Mouse (Mus musculus) heart, adult 2 months (tissue): ENCODE data around the gene Slc25a14. TPM values are rescaled to one million over a fixed set of nuclear protein-coding genes. Genes with fewer than 3 reads are reported as not detected.

ENCODE experiments used
- DNase-seq, 2 experiments: peaks; one replicate each; pipeline ENCODE4 v3.0.0; 2021
- H3K27ac ChIP-seq: fragments of 200-600 bp; 2 replicates; pipeline ENCODE4 v1.8.1; 2022
- H3K27me3 ChIP-seq: fragments of 200-500 bp; 2 replicates; pipeline ENCODE4 v1.6.1; 2012; ENCODE audit warnings: mild to moderate bottlenecking, low read length, inconsistent platforms, mixed read lengths; ENCODE audit not compliant: control insufficient read depth, insufficient read depth
- H3K36me3 ChIP-seq: fragments of 200-500 bp; 2 replicates; pipeline ENCODE4 v1.6.1; 2012; ENCODE audit warnings: low read length, inconsistent platforms; ENCODE audit not compliant: control insufficient read depth, insufficient read depth
- H3K4me1 ChIP-seq: fragments of 200-500 bp; 2 replicates; pipeline ENCODE4 v1.6.1; 2011; ENCODE audit warnings: low read length; ENCODE audit not compliant: control insufficient read depth, insufficient read depth
- H3K4me3 ChIP-seq: fragments of 200-600 bp; 2 replicates; pipeline ENCODE4 v1.8.1; 2022
- H3K79me2 ChIP-seq: fragments of 200-500 bp; replicated peaks from 2 replicates; pipeline ENCODE4 v1.6.1; 2012; ENCODE audit warnings: mild to moderate bottlenecking, inconsistent platforms, low read length, moderate library complexity, mixed read lengths; ENCODE audit not compliant: control insufficient read depth, insufficient read depth
- H3K9ac ChIP-seq: fragments of 200-500 bp; 2 replicates; pipeline ENCODE4 v1.6.1; 2012; ENCODE audit warnings: low read depth, mild to moderate bottlenecking, control low read depth, inconsistent platforms, low read length, mixed read lengths
- CTCF ChIP-seq: fragments of 200-600 bp; IDR thresholded peaks from 2 replicates; pipeline ENCODE4 v1.8.1; 2022; ENCODE audit warnings: antibody characterized with exemption, mild to moderate bottlenecking, moderate library complexity
- EP300 ChIP-seq: fragments of 200-500 bp; IDR thresholded peaks from 2 replicates; pipeline ENCODE4 v1.6.1; 2011; ENCODE audit warnings: low read depth, low read length, control low read depth; ENCODE audit not compliant: insufficient read depth
- POLR2A ChIP-seq: fragments of 200-500 bp; IDR thresholded peaks from 2 replicates; pipeline ENCODE4 v1.6.1; 2011; ENCODE audit warnings: mild to moderate bottlenecking, low read depth, low read length, control low read depth; ENCODE audit not compliant: insufficient read depth
- WGBS: fragments of 180-500 bp; shearing (Covaris S2); methylation state at CpG from one replicate; pipeline ENCODE4 v1.1.7; 2018; 5-methylcytosine and 5-hydroxymethylcytosine counted together
- intact Hi-C: fragments of 180-260 bp; cut with DNase I; formaldehyde crosslinking; loops from one replicate; pipeline ENCODE4 v1.15.1; 2025
- polyA plus RNA-seq: library from polyadenylated mRNA; depleted of rRNA; stranded (reverse); fragments of >200 nt; gene quantifications from 2 replicates; pipeline ENCODE4 v1.2.3, GENCODE M21; 2012
- total RNA-seq, 2 experiments: library from RNA; stranded (reverse); gene quantifications; 2 replicates each; pipeline ENCODE4 v1.2.3; 2021

The Slc25a14 gene
- total and polyA plus RNA-seq, 3 experiments = 1.6 to 2.1 (median 1.9) TPM

GRCm38 (mm10) chrX:48596906-48597305, 26.3 kb upstream of the Slc25a14 start:
- Histone ChIP-seq H3K9ac (no peak overlapping the region), H3K36me3 (no peaks in the 10 kb centered on the region), H3K79me2 (no peaks in the 10 kb centered on the region; the same call in 1 of the 2 replicates), H3K27me3 (no peaks in the 10 kb centered on the region), H3K4me1 (no peaks in the 10 kb centered on the region), H3K4me3 (no peak overlapping the region), H3K27ac (no peak overlapping the region)
- intact Hi-C loops = no loop called here
- no peak for DNase-seq
- TF ChIP-seq POLR2A (no peak), CTCF (no peak), EP300 (no peak)
- 49% methylated on average over 5 of the region's 5 CpGs for WGBS

- no peak overlapping the region for H3K9ac ChIP-seq
- intact Hi-C loops = no loop called here
- no peaks in the 10 kb centered on the region for H3K36me3 ChIP-seq
- TF ChIP-seq CTCF (no peak), EP300 (no peak)
- no peaks in the 10 kb centered on the region for H3K27me3 ChIP-seq
- no peak overlapping the region for H3K4me3 ChIP-seq
- H3K79me2 ChIP-seq = no peaks in the 10 kb centered on the region
- 46% methylated on average over 2 of the region's 2 CpGs for WGBS
- no peak overlapping the region for H3K27ac ChIP-seq
- H3K4me1 ChIP-seq = no peaks in the 10 kb centered on the region
- no peak for DNase-seq
These were observed 18.3 kb upstream of the Slc25a14 start for GRCm38 (mm10) chrX:48604872-48605271.

- H3K79me2 ChIP-seq = no peaks in the 10 kb centered on the region
- no peak overlapping the region for H3K27ac ChIP-seq
- no peak for DNase-seq
- H3K4me3 ChIP-seq = peak overlapping the region; percentile 67
- 23% methylated on average over 4 of the region's 4 CpGs for WGBS
- no peaks in the 10 kb centered on the region; the same call in 1 of the 2 replicates for H3K4me1 ChIP-seq
- peak overlapping the region; percentile 56; the same call in 1 of the 2 replicates for H3K9ac ChIP-seq
- H3K27me3 ChIP-seq = no peaks in the 10 kb centered on the region
- intact Hi-C loops = no loop called here
- no peaks in the 10 kb centered on the region for H3K36me3 ChIP-seq
- no peak for TF ChIP-seq POLR2A
- TF ChIP-seq EP300 = no peak
- TF ChIP-seq CTCF = no peak
These were observed 199 bp upstream of the Slc25a14 start for GRCm38 (mm10) chrX:48623049-48623378.

GRCm38 (mm10) chrX:48624054-48624420, 824 bp downstream of the Slc25a14 start:
- Histone ChIP-seq H3K27ac (no peak overlapping the region; the same call in 1 of the 2 replicates), H3K9ac (peak overlapping the region; percentile 22; the same call in 1 of the 2 replicates), H3K36me3 (no peaks in the 10 kb centered on the region), H3K4me1 (no peaks in the 10 kb centered on the region; the same call in 1 of the 2 replicates), H3K4me3 (peak overlapping the region; percentile 67), H3K79me2 (no peaks in the 10 kb centered on the region), H3K27me3 (no peaks in the 10 kb centered on the region)
- 25% methylated on average over 9 of the region's 9 CpGs for WGBS
- TF ChIP-seq POLR2A = no peak
- TF ChIP-seq CTCF = no peak
- TF ChIP-seq EP300 = no peak
- no peak for DNase-seq
- intact Hi-C loops = no loop called here

GRCm38 (mm10) chrX:48637032-48637431, 13.8 kb downstream of the Slc25a14 start:
- Histone ChIP-seq H3K4me3 (no peak overlapping the region), H3K36me3 (no peaks in the 10 kb centered on the region), H3K9ac (no peak overlapping the region), H3K4me1 (no peaks in the 10 kb centered on the region), H3K27ac (no peak overlapping the region), H3K27me3 (no peaks in the 10 kb centered on the region), H3K79me2 (no peaks in the 10 kb centered on the region)
- 68% methylated on average over 2 of the region's 2 CpGs for WGBS
- no peak for DNase-seq
- TF ChIP-seq EP300 (no peak), POLR2A (no peak), CTCF (peak; percentile 47)
- intact Hi-C loops = no loop called here

DNA sequence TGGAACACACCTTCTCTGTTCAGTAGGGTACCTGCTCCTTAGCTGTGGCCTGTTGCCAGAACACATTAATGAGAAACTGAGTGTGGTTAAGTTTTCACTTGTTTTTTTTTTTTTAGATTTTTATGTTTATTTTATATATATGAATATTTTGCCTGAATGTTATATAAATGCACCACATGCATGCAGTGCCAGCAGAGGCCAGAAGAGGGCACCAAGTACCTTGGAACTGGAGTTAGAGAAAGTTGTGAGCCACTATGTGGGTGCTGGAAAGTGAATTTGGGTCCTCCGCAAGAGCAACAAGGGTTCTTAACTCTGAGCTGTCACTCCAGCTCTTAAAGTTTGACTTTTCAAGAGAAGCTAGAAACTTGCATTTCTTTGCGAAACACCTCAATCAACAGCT, 20.9 kb downstream of the Slc25a14 start:
- peak; percentile 2 to 52 for DNase-seq

More for the DNA sequence above, 20.9 kb downstream of the Slc25a14 start:
- H3K4me3 ChIP-seq = no peak overlapping the region
- no peak for TF ChIP-seq EP300
- no peak for TF ChIP-seq POLR2A
- peak; percentile 78 for TF ChIP-seq CTCF
- 84% methylated on average over 2 of the region's 2 CpGs for WGBS
- no peaks in the 10 kb centered on the region for H3K79me2 ChIP-seq
- no peaks in the 10 kb centered on the region for H3K27me3 ChIP-seq
- no peak overlapping the region for H3K27ac ChIP-seq
- H3K9ac ChIP-seq = no peak overlapping the region
- no peaks in the 10 kb centered on the region for H3K4me1 ChIP-seq
- no peaks in the 10 kb centered on the region for H3K36me3 ChIP-seq
- intact Hi-C loops = no loop called here
